Mouse (Mus musculus): ENCODE measurements around the gene Cebpz.
A peak's percentile ranks its signal among the peaks of the same experiment; 100 is the strongest.

Gene Cebpz

DNA sequence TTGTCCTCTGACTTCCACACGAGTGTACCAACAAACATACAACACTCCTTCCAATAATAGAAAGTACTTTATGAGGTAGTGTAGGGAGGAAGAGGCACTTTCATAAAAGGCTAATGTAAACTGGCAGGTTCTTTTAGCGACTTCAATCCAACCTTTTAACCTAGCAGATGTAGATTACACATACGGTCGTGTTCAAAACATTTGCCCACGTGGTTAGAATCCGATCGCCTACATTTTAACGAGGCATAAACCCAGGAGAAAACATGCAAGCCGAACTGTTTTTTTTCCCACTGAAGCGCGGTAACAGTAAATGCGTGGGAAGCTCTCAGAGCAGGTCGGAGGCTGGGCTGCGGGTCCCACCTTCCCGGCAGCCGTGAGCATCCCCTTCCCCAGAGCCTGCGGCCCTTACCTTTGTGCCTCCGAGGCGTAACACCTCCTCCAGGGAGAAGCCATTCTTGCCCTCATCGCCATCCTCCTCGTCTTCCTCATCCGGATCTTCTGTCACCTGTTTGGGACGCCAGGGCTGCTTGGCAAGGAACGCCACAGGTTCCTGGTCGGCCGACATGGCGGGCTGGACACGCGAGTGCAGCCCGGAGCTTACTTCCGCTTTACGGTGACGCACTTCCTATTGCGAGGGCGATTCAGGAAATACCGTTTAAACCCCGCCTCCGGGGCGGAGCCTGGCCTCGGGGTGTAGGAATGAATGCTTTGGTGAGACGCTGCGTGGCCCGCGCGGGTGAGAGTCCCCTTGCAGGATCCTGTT lies at the start of gene Cebpz, which contains the start of gene Ndufaf7:
TSS of gene Cebpz (minus strand) at position 601 of the 763 bp plus-strand sequence.
TSS of gene Ndufaf7 (plus strand) at position 671 of the 763 bp plus-strand sequence.
- peak; percentile 94 for DNase-seq (ENCODE audit: low spot score)

DNA sequence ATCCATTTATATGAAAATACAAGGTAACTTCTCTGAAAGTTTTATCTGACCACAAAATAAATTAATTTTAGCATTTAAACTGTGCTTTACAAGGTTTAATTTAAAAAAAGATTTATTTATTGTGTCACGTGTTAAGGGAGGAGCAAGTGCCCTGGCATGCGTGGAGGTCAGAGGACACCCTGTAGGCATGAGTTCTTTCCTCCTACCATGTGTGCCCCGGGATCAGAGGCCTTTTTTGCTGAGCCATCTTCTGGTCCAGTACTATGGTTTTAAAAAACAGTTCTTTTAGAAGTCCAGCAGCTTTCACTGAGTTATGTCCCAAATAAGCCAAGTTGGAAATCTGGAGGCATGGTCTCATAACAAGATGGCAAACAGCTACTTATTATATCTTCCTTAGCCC lies 46.9 kb upstream of the Cebpz start:
- DNase-seq (ENCODE audit: low spot score): no peak

DNA sequence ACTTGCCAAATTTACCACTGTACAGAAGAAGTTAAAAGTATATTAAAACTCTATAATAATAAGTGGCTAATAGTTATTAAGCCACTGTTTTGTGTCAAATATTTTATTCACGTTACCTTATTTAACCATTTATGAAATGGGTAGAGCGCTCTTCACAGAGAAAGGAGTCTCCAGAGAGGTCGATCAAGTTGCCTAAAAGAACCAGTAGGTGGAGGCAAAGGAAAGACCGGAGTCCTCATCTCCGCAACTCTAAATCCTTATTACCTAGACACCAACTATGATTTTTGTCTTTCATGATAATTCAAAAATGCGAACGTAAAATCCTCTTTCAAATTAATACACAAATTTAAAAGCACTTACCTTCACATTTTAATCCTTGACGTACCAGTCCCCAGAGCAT lies 46.3 kb upstream of the Cebpz start:
- no peak for DNase-seq (ENCODE audit: low spot score)

DNA sequence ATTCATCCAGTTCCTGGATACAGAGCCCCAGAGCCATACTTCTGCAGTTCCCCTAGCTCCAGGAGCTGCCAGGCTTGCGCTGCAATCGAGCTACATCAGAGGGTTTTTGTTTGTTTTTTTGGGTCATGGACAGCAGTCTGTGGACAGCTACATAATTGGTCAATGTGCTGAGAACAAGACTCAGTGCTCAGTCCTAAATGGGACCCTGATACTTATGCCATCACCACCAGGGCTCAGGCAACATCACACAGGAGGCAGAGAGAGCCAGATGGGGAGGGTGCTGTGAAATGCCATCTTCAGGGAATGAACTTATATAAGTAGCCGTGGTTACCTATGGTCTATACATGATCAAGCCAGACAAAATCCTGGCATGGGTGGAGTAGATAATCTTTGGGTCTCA lies 31.6 kb upstream of the Cebpz start:
- DNase-seq (ENCODE audit: low spot score): no peak

DNA sequence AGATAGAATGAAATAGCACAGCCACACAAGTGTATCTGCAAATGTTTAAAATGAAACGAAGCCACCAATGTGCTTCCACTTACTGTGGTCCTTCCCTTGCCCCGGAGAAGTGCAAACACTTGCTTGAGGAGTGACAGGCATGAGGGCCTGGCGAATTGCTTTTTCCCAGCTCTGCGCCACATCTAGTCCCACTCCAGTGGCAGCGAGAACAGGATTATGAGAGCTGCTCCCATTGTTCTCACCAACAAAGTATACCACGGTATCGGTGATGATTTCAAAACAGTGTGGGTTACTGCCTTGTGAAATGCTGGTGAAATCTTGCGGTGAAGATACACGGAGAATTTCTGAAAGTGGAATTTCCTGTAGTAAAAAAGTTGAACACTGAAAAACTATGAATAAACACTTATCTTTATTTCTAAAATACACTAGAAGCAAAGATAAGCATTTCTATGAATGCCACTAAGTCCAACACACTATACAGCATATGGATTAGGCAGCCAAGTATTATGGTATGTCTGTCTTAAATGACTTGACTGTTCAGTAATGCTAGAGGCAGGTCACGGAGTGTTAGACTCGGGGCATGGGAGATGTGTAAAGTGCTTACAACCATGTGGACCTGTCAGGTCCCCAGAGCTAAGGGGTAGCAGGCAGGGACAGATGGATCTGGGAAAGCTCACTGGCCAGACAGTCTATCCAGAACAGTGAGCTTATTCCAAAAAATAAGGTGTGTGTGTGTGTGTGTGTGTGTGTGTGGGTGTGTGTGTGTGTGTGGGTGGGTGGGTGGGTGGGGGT lies 29.4 kb upstream of the Cebpz start:
- DNase-seq (ENCODE audit: low spot score): no peak

DNA sequence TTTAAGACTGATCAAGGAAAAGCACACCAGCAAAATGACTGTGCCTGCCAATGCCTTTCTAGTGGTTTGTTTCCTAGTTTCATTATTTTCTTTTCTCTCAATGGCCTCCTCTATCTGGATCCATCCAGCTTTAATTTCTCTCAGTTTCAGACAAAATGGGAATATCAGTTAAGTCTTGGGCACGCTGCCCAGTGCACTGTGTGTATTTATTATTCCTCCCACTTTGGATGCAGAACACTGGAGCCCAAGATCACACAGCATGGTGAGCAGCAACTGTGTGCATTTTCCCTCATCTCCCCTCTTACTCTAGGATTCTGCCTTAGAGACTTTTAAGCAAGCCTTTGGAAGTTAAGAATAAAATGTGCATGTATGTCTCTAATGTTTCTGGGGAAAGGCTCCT lies 27.5 kb upstream of the Cebpz start:
- DNase-seq (ENCODE audit: low spot score): no peak

DNA sequence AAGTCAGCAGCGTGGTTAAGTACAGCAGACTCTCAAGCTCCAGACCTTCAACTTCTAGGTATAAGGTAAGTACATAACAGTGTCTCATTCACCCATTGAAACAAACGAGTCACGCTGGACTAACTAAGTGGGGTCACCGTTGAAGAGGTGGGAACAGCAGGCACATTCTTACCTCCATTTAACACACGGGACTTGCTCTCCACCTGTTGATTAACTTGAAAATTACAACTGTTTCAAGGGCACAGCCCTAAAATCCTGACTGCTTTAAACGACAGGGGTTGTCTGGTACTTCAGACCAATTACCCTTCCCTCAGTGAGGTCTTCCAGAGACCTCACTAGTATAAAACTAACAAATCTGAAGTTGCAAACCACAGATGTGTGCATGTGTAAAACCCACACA lies 22.6 kb upstream of the Cebpz start:
- no peak for DNase-seq (ENCODE audit: low spot score)

DNA sequence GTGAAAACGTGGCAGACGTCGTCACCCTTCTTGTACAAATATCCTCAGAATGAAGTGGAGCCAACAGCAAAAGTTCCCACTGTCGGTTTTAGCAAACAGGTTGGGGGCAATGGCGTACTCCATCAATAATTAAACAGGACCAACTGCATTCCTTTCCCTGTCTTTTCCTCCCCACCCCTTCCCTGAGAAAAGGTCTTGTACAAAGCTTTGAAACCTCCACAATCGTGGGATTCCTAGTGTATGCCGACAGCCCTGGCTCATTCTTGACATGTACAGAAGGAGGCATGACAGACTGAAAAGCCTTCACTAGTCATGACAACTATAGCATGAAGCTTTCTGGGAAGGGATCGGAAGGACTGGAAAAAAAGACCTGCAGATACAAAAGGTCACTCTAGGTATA lies 16.4 kb upstream of the Cebpz start:
- DNase-seq (ENCODE audit: low spot score): no peak

DNA sequence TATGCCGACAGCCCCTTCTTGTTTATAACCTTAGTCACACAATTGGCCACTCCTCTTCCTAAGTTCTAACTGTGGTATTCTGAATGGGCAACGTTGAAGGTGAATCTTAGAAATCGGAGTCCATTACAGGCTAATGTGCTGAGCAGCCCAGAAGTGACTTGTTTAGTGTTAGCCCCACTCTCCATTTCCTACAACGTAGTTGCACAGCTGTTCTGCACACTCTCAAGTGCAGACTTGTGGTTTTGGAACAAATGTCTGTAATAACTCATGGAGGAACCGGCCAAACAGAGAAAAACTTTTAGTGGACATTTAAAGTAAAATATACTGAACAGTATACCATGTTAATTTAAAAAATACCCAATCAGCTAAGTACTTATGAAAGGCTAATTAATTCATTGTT lies 15.2 kb upstream of the Cebpz start:
- no peak for DNase-seq (ENCODE audit: low spot score)

DNA sequence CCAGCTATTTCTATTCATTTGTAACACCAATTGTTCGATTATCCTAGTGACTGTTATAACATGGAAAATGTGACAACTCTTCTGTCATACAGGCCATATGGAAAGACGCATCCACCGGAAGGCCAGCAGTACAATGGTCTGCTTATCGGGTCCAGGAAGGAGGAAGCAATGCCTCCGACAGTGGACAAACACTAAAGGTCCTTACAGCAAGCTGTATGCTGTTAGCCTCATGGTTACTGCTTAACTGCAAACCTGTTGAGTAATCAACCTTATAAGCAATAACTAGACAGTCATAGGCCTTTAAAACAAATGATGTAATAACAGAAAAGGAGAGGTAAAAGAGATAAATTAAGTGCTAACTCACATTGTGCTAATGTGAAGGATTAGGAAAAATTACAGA lies 14.4 kb upstream of the Cebpz start:
- DNase-seq (ENCODE audit: low spot score): no peak

DNA sequence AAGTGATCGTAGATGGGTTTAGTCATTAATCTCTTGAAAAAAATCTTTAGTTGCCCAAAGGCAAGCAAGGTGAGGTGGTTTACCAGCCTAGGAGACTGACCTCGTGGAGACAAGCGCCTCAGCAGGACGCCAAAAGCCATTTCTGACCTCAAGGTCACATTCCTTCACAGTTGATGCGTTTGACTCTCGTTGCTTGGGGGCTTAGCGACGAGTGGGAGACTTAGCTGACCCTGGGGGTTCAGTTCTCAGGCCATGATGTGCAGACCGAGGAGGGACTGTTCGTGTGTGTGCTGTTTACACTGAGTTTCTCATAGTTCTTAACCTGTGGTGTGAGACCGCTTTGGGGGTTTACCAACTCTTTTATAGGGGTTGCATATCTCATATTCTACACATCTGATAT lies 5.7 kb upstream of the Cebpz start:
- DNase-seq (ENCODE audit: low spot score): no peak

DNA sequence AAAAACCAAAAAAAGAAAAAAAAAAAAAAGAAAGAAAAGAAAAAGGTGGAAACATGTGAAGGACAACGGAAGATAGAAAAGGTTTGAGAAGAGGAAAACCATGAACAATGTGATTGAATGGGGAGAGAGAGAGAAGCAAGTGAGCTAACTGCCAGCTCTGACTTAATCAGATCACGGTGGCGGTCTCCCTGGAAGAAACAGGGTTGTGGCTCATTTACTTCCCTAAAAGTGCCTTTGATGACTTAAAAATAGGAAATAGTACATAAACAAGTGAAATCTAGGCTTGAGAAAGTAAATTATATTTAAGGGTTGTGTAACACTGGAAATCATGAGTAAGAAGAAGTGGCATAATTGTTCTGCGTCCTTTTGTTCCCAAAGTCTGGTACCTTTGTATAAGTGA lies 2.1 kb upstream of the Cebpz start:
- no peak for DNase-seq (ENCODE audit: low spot score)

DNA sequence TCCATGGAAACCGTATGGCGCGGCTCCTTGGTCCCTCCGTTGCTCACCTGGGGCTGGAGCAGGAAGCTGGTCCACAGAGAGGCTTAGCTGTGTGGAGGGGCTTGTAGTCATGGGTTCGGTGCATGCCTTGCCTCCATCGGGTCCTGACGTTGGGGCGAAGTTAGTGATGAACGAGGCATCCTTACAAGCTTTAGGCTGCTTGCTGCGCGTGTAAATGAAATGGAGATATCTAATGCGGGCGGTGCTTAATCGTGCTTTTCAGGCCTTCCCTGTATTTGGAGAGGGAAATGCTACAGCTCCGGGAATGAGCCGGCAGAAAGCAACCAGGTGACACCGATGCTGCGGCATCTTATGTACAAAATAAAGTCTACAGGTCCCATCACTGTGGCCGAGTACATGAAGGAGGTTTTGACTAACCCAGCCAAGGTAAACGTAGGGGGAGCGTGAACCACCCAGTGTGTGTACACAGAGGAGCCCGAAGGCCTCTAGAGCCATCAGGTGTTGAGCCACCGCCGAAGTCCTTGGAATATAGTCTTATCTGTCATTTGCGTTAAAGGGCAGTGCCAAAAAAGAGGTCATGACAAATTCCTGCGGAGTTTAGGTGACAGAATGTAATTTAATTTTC lies 475 bp upstream of the Cebpz start:
- DNase-seq (ENCODE audit: low spot score): no peak

DNA sequence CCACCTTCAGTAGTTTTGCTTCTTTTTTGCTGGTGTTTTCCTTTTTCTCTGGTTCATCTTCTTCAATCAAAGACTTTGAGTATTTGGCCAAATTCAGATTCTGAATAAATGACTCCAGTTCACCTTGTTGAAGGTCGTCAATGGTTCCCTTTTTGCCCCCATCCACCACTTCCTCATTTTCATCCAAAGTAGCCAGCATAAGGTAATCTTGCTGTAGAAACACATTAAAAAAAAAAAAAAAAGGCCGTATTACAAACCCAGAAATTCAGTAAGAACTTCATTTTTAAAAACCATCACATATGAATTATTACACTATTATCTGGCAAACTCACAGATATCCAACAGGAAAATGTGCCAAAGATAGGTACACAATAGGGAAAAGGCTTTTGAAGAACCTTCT lies 1.0 kb downstream of the Cebpz start:
- no peak for DNase-seq (ENCODE audit: low spot score)

DNA sequence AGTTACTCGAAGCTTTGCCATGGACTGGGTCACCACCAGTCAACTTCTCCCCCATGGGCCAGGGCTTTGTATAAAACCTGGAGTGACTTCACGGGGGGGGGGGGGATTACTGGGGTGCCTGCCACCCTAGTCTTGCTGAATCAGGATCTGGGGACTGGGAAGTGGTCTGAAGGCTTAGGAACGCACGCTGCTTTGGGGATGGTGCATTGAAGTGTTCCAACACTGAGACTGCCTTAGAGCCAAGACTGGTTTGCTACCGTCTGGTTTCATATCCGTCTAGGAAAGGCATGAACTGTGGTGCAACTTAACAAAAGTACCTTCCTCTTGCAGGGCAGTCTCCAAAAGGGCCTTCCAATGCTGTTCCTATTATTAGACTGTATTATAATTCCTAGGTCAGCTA lies 19.2 kb downstream of the Cebpz start:
- no peak for DNase-seq (ENCODE audit: low spot score)

DNA sequence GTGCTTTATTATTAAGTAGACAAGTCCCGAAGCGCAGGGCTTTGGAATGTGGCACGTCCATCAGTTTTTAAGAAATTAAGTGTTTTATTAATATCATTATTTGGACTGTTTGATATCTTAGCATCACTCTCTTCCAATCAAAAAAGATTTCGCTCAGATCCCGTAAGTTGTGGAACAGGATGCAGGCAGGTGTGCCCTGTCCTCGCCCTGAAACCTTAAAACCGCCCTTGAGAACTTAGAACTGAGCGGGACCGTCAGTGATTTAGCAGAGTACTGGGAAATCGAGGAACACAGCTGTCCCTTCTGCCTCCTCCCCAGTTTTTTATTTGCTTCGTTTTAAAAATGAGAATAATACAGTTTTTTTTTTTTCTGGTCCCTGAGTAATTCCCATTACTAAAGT lies 20.0 kb downstream of the Cebpz start:
- DNase-seq (ENCODE audit: low spot score): no peak

DNA sequence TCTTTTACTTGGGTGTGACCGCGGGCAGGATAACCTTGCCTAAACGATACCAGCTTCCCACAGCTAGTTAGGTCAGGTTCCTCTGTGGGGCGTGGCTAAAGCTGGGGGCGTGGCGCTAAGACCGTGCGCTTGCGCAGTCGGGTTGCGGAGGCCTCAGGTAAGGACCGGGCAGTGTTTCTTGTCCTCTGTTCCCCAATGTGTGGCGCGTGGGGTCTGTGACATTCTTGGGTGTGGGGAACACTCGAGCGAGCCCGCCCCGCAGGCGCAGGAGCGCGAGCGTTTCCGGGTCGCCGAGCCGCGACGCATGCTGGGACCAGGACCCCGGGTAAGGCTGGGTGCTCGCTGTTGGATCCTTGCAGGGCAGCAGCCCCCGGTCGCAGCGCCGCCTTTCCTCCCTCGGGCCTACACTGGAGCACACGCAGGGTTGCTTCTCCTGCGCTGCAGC lies 20.5 kb downstream of the Cebpz start, which contains the start of gene Cebpzos:
TSS of gene Cebpzos (plus strand) at position 132 of the 445 bp plus-strand sequence.
- DNase-seq (ENCODE audit: low spot score): peak; percentile 82

DNA sequence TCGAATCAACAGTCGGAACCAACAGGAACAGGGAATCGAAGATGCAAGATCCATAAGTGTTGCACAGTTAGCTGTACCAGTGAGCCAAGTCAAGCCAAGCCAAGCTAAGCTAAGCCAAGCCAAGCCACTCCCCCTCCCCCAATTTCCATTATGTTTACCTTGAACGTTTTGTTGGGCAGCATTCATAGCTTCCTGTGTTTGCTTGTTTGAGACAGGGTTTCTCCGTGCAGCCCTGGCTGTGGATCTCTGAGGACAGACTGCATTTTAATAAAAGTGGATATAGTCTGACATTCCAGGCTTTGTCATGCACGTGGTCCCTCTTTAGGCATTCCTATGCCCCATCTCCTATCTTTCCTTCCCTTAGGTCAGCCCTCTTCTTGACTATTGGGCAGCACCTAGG lies 21.1 kb downstream of the Cebpz start:
- no peak for DNase-seq (ENCODE audit: low spot score)

DNA sequence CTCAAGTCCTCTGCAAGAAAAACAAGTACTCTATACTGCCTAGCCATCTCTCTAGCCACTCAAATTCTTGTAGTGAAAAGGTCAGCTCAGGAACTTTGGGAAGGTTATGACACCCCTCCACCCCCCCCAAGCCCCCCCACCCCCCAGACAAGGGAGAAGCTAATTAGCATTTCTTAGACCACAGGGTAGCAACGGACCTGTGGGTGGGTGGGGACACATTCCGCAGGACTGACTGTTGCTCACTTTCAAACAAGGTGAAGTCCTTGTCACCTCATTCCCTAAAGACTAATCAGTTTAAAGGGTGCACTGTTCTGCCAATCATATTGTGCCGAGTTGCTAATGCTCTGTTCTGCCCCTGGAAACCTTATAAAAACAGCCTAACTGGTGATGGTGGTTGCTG lies 22.9 kb downstream of the Cebpz start:
- DNase-seq (ENCODE audit: low spot score): no peak

DNA sequence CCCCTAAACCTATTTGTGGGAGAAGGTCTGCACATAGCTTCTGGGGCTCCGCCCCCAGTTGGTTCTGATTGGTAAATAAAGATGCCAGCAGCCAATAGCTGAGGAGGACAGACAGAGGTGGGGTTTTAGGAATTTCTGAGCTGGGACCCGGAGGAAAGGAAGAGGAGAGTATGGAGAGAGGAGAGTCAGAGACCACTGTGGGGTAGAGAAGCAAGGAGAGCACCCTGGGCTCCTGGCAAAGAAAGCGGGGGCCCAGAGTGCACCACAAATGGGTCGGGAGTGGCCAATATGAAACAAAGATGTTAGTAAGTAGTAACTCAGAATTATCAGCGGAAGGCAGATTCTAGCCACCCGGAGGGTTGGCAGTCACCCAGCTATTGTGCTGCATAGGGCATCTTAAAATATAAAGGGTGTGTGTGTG lies 24.0 kb downstream of the Cebpz start:
- DNase-seq (ENCODE audit: low spot score): no peak

DNA sequence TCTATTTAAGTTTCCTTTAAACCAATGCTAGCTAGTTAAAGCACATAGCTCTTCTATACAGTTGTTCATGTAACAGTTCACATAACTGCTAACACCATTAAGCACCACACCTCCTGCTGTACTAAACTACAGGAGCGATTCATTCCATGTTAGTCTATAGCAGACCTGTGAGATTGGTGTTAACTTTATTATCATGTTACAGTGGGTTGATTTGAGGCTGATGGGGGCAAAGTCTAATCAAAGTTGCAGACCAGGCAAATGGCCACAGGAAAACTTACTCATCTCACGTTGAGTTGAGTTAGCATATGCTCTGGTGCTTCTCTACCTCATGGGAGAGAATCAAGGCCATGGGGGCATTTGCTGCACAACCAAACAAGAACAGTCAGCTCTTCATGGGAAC lies 27.5 kb downstream of the Cebpz start:
- no peak for DNase-seq (ENCODE audit: low spot score)

DNA sequence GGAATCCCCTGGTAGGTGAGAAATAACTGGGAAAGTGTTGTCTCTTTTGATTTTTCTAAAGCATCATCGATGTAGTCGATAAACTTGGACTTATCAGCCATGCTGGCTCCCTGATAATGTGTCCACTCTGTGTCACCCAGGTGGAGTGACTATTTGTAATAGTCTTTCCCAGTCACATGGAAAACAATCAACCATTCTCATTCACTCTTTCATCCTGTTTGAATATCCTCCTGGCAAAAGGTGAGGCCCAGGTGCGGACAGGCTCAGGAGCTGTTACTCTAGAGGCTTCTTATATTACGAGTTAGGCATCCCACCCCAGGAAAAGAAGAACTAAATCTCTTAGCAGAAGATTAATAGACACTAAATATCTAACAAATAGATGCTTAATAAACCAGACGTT lies 30.0 kb downstream of the Cebpz start, which contains the start of gene Sult6b1:
TSS of gene Sult6b1 (minus strand) at position 101 of the 400 bp plus-strand sequence.
- DNase-seq (ENCODE audit: low spot score): no peak

DNA sequence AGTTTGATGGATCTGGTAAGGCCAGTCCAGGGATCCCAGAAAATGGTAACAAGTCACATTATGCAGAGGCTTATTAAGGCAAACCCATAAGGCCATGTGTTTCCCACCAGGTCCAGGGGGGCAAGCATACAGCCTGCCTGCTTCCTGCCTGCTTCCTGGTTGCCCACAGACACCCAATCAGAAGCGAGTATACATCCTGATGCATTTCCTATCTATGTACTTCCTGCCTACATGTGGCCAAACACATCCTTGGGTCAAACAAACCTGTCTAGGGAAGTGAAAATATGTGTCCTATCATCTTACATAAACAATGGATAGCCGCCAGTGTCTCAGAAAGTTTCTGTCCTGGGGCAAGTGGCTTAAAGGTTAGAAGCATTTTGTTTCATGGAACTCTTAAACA lies 33.7 kb downstream of the Cebpz start:
- no peak for DNase-seq (ENCODE audit: low spot score)
